Mouse (Mus musculus) stomach, postnatal 0 days (tissue): Measurements from ENCODE around the gene Fam24a.

Source experiments
- CTCF ChIP-seq: IDR thresholded peaks from 2 replicates; pipeline ENCODE4 v1.5.1; 2016; ENCODE audit warnings: antibody characterized with exemption, low read depth, mild to moderate bottlenecking, moderate library complexity
- EP300 ChIP-seq: optimal IDR thresholded peaks from 2 replicates; pipeline ENCODE3; 2016; ENCODE audit warnings: antibody characterized with exemption

DNA sequence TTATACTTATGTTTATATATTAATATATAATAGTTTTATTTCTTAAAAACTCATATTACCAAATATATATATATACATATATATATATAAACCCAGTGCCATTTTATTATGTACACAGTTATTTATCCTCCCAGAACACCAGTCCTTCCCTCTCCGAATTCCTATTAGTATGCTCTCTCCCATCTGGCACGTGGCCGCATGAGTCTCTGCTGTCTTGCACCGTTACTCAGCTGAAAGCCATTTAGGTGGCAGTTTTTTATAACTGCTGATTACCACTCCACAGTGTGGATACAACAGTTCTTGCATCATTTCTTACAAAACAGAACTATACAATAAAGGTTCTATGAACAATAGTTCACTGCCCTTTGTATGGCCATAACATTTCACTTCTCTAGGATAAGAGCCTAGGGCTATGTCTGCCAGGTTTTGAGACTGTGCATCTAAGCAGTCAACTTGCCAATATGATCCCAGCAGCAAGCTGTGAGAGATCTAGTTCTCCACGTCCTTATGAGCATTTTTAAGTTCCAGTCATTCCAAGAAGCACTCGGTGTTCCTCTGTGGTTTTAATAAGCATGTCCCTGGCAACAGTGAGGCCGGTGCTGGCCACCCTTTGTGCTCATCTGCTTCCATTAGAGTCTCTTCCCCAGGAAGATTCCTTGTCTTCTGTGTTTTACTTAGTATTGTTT lies 12.3 kb downstream of the Fam24a start:
- TF ChIP-seq CTCF (no peak), EP300 (no peak)
